Mouse (Mus musculus): ENCODE results near the gene Rps6ka2. TPM values are rescaled to one million over a fixed set of nuclear protein-coding genes. Genes with fewer than 3 reads are reported as not detected.

Gene Rps6ka2
- total RNA-seq, 1 experiment, result 16.2 TPM

DNA sequence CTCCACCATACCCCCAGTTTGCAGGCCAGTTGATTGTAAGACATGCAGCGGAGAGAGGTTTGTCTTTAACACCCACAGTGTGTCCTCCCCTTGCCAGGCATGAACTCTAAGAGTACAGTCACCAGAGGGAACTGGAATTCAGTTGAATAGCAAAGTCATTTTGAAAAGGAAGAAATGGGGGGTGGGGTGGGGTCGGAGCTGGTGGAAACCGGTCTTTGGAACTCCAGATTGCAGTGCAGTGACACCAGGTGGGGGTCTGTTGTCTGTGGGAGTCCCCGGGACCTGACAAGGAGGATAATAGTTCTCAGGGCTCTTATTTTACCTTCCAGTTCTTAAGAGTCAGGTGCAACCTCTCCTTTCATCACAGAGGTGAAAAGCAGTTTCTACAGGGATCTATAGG is 70.6 kb downstream of the Rps6ka2 start:
- Histone ChIP-seq H3K27ac (ENCODE audit: insufficient read depth, low read depth, low read length, poor library complexity, severe bottlenecking) (no peak overlapping the region), H3K4me3 (ENCODE audit: insufficient read depth in 1 of 2, low read depth in 1 of 2, low read length in 2 of 2, poor library complexity in 1 of 2, severe bottlenecking in 1 of 2) (no peak overlapping the region), H3K9ac (ENCODE audit: insufficient read depth, low read depth, low read length, poor library complexity, severe bottlenecking) (no peak overlapping the region), H3K4me1 (ENCODE audit: control insufficient read depth in 2 of 2, insufficient read depth in 2 of 2, low read length in 2 of 2, poor library complexity in 1 of 2) (peaks cover 4 to 18% of the 10 kb centered on the region in 2 experiments; a peak in 2 of 4 replicates), H3K36me3 (ENCODE audit: control insufficient read depth, insufficient read depth, low read length, poor library complexity, severe bottlenecking) (peaks cover 8% of the 10 kb centered on the region; the same call in 1 of the 2 replicates), H3K9me3 (ENCODE audit: control insufficient read depth, insufficient read depth, low read depth, low read length) (no peaks in the 10 kb centered on the region)
- in situ Hi-C loops (cut with MboI; ENCODE audit: low sequenced_read_pairs in 2 of 2, unreplicated experiment in 2 of 2), result no loop called here
- DNase-seq (ENCODE audit: low read depth, low spot score), result peak; percentile 57
- no peak for TF ChIP-seq MAFK (IDR thresholded peaks at IDR 0.05; ENCODE audit: insufficient read depth, low read depth, low read length)
- TF ChIP-seq ZC3H11A (IDR thresholded peaks at IDR 0.05; ENCODE audit: borderline replicate concordance, low read depth, low read length), result no peak
- TF ChIP-seq HCFC1 (IDR thresholded peaks at IDR 0.05; ENCODE audit: borderline replicate concordance, insufficient read depth, low read length), result no peak
- no peak for TF ChIP-seq ZNF384 (IDR thresholded peaks at IDR 0.05; ENCODE audit: low read depth, low read length)
- TF ChIP-seq CHD2 (IDR thresholded peaks at IDR 0.05; ENCODE audit: low read depth, low read length), result no peak

DNA sequence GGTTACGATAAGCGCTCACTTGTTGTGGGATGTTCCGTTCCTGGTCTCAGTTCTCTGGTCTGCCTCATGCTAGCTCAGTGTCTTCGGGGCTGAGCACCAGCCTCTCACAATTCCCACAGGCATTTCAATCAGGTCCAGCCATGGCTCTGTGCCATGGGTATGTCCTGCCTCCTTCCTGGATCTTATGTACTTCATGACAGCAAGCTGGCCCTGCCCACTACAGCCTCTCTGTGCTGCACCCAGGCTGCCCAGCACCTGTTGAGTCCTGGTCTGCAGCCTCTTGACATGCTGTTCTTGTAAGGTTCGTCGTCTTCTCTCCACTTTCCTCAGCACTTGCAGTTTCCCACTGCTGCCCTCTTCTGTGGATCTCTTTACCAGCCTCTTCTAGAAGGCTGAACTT is 75.2 kb downstream of the Rps6ka2 start:
- Histone ChIP-seq H3K4me3 (ENCODE audit: insufficient read depth in 1 of 2, low read depth in 1 of 2, low read length in 2 of 2, poor library complexity in 1 of 2, severe bottlenecking in 1 of 2) (no peak overlapping the region), H3K9me3 (ENCODE audit: control insufficient read depth, insufficient read depth, low read depth, low read length) (no peaks in the 10 kb centered on the region)
- DNase-seq (ENCODE audit: low read depth, low spot score), result no peak

DNA sequence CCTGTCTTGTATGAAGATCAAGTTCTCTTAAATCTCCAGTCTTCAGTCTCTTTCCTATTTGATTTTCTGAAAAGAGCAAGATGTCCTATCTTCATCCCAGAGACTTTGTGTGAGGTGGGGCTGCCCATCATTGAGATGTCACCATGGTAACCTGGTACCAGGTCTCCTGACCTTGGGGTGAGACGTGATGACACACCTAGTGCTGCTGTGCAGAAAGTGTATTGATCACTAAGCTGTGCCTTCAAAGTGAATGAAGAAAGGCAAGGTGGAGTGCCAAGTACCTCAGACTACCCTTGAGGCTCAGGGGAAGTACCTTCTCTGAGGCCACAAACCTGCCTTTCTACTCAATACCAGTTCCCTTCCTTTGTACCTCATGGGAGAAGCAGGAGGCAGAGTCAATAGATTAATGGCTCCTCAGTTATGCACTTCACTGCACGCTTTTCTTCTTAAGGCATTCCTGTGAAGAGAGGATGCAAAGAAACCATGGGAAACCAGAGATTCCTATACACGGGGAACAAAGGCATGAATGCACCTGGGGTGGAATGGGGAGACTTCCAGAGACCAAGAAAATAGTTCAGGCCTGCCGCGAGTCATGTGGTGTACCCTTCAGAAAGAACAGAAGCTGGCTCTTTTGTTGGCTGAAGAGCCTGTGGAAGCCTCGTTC is 77.1 kb downstream of the Rps6ka2 start:
- in situ Hi-C loops (cut with MboI; ENCODE audit: low sequenced_read_pairs in 2 of 2, unreplicated experiment in 2 of 2), result no loop called here
- Histone ChIP-seq H3K9ac (ENCODE audit: insufficient read depth, low read depth, low read length, poor library complexity, severe bottlenecking) (no peak overlapping the region), H3K4me1 (ENCODE audit: control insufficient read depth in 2 of 2, insufficient read depth in 2 of 2, low read length in 2 of 2, poor library complexity in 1 of 2) (no peaks in the 10 kb centered on the region), H3K9me3 (ENCODE audit: control insufficient read depth, insufficient read depth, low read depth, low read length) (no peaks in the 10 kb centered on the region), H3K4me3 (ENCODE audit: insufficient read depth in 1 of 2, low read depth in 1 of 2, low read length in 2 of 2, poor library complexity in 1 of 2, severe bottlenecking in 1 of 2) (no peak overlapping the region), H3K27ac (ENCODE audit: insufficient read depth, low read depth, low read length, poor library complexity, severe bottlenecking) (no peak overlapping the region), H3K36me3 (ENCODE audit: control insufficient read depth, insufficient read depth, low read length, poor library complexity, severe bottlenecking) (peaks cover 8% of the 10 kb centered on the region; the same call in 1 of the 2 replicates)
- DNase-seq (ENCODE audit: low read depth, low spot score), result peak; percentile 58
- TF ChIP-seq ZC3H11A (IDR thresholded peaks at IDR 0.05; ENCODE audit: borderline replicate concordance, low read depth, low read length) (no peak), MAFK (IDR thresholded peaks at IDR 0.05; ENCODE audit: insufficient read depth, low read depth, low read length) (no peak), CHD2 (IDR thresholded peaks at IDR 0.05; ENCODE audit: low read depth, low read length) (no peak), ZNF384 (IDR thresholded peaks at IDR 0.05; ENCODE audit: low read depth, low read length) (no peak), HCFC1 (IDR thresholded peaks at IDR 0.05; ENCODE audit: borderline replicate concordance, insufficient read depth, low read length) (no peak)

More for the DNA sequence above, 75.2 kb downstream of the Rps6ka2 start:
- no peaks in the 10 kb centered on the region for H3K36me3 ChIP-seq (ENCODE audit: control insufficient read depth, insufficient read depth, low read length, poor library complexity, severe bottlenecking)
- H3K4me1 ChIP-seq (ENCODE audit: control insufficient read depth in 2 of 2, insufficient read depth in 2 of 2, low read length in 2 of 2, poor library complexity in 1 of 2), result peaks cover 0 to 10% of the 10 kb centered on the region in 2 experiments; a peak in 1 of 4 replicates
- no peak overlapping the region for H3K27ac ChIP-seq (ENCODE audit: insufficient read depth, low read depth, low read length, poor library complexity, severe bottlenecking)
- TF ChIP-seq ZC3H11A (IDR thresholded peaks at IDR 0.05; ENCODE audit: borderline replicate concordance, low read depth, low read length) (no peak), HCFC1 (IDR thresholded peaks at IDR 0.05; ENCODE audit: borderline replicate concordance, insufficient read depth, low read length) (no peak), ZNF384 (IDR thresholded peaks at IDR 0.05; ENCODE audit: low read depth, low read length) (no peak), MAFK (IDR thresholded peaks at IDR 0.05; ENCODE audit: insufficient read depth, low read depth, low read length) (no peak), CHD2 (IDR thresholded peaks at IDR 0.05; ENCODE audit: low read depth, low read length) (no peak)
- in situ Hi-C loops (cut with MboI; ENCODE audit: low sequenced_read_pairs in 2 of 2, unreplicated experiment in 2 of 2), result no loop called here
- H3K9ac ChIP-seq (ENCODE audit: insufficient read depth, low read depth, low read length, poor library complexity, severe bottlenecking), result no peak overlapping the region

DNA sequence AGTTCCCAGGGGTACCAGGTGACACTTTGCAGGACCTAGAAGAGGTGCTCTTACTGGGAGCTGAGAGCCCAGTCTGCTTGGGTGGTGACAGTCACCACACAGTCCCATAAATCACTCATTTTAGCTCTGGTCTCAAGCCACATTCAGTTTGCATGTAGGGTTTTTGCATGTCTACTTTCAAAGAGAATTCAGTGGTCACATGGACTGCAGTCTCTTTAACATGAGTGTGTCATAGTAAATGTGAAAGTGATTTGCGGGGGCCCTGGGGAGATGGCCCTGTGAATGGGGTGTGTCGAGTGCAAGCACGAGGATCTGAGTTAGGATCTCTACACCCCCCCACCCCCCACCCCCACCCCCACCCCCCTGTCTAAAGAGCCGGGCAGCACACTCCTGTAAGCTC is 80.5 kb downstream of the Rps6ka2 start:
- Histone ChIP-seq H3K4me3 (ENCODE audit: insufficient read depth in 1 of 2, low read depth in 1 of 2, low read length in 2 of 2, poor library complexity in 1 of 2, severe bottlenecking in 1 of 2) (no peak overlapping the region), H3K4me1 (ENCODE audit: control insufficient read depth in 2 of 2, insufficient read depth in 2 of 2, low read length in 2 of 2, poor library complexity in 1 of 2) (no peaks in the 10 kb centered on the region), H3K27ac (ENCODE audit: insufficient read depth, low read depth, low read length, poor library complexity, severe bottlenecking) (no peak overlapping the region), H3K9ac (ENCODE audit: insufficient read depth, low read depth, low read length, poor library complexity, severe bottlenecking) (no peak overlapping the region), H3K36me3 (ENCODE audit: control insufficient read depth, insufficient read depth, low read length, poor library complexity, severe bottlenecking) (peaks cover 12% of the 10 kb centered on the region; the same call in 1 of the 2 replicates), H3K9me3 (ENCODE audit: control insufficient read depth, insufficient read depth, low read depth, low read length) (no peaks in the 10 kb centered on the region)
- in situ Hi-C loops (cut with MboI; ENCODE audit: low sequenced_read_pairs in 2 of 2, unreplicated experiment in 2 of 2), result no loop called here
- TF ChIP-seq ZNF384 (IDR thresholded peaks at IDR 0.05; ENCODE audit: low read depth, low read length), result no peak
- TF ChIP-seq CHD2 (IDR thresholded peaks at IDR 0.05; ENCODE audit: low read depth, low read length), result no peak
- TF ChIP-seq MAFK (IDR thresholded peaks at IDR 0.05; ENCODE audit: insufficient read depth, low read depth, low read length), result no peak
- TF ChIP-seq ZC3H11A (IDR thresholded peaks at IDR 0.05; ENCODE audit: borderline replicate concordance, low read depth, low read length), result no peak
- TF ChIP-seq HCFC1 (IDR thresholded peaks at IDR 0.05; ENCODE audit: borderline replicate concordance, insufficient read depth, low read length), result no peak
- DNase-seq (ENCODE audit: low read depth, low spot score), result no peak
